ENCODE assay signal across 8 mouse cellular contexts in genomic region chr15:102074876-102075585, GRCm38 (mm10). TPM values are rescaled to one million over a fixed set of nuclear protein-coding genes. Genes with fewer than 3 reads are reported as not detected.
DNase-seq lines count a peak whose midpoint lies in the region; ATAC-seq and TF ChIP-seq lines count a peak whose summit lies in the region.

No protein-coding gene starts in this region.

- TF ChIP-seq POLR2A in heart, adult 2 months (IDR thresholded peaks at IDR 0.05; ENCODE audit: insufficient read depth, low read depth, low read length): no peak
- no peak for TF ChIP-seq POLR2A in CH12.LX (IDR thresholded peaks at IDR 0.05; ENCODE audit: low read depth, low read length)

- no peak for DNase-seq in heart, adult 2 months
- no peak for DNase-seq in heart, adult 9 months (ENCODE audit: low spot score in 2 of 2)
- no peak for DNase-seq in CH12.LX (ENCODE audit: extremely low read depth)
- no peak for DNase-seq in thymus, adult 18-20 months
- no peak for DNase-seq in embryo, embryonic 10 days (ENCODE audit: low spot score)

- TF ChIP-seq EP300 in heart, adult 2 months (IDR thresholded peaks at IDR 0.05; ENCODE audit: insufficient read depth, low read depth, low read length): no peak
- TF ChIP-seq EP300 in CH12.LX (IDR thresholded peaks at IDR 0.05; ENCODE audit: low read length): no peak

- no peaks in the 10 kb centered on the region; the same call in 1 of the 2 replicates for H3K4me1 ChIP-seq in heart, adult 2 months (ENCODE audit: control insufficient read depth, insufficient read depth, low read length)
- H3K4me1 ChIP-seq in CH12.LX (ENCODE audit: control insufficient read depth in 1 of 2, insufficient read depth in 2 of 2): peaks cover 10 to 62% of the 10 kb centered on the region in 2 experiments
- peaks cover 27% of the 10 kb centered on the region for H3K4me1 ChIP-seq in forebrain, embryonic 15.5 days
- peaks cover 59% of the 10 kb centered on the region for H3K4me1 ChIP-seq in liver, embryonic 15.5 days (replicated peaks)

- H3K27me3 ChIP-seq in heart, adult 2 months (ENCODE audit: control insufficient read depth, insufficient read depth, low read length): no peaks in the 10 kb centered on the region
- H3K27me3 ChIP-seq in CH12.LX (replicated peaks): no peaks in the 10 kb centered on the region
- H3K27me3 ChIP-seq in forebrain, embryonic 15.5 days: no peaks in the 10 kb centered on the region
- no peaks in the 10 kb centered on the region for H3K27me3 ChIP-seq in liver, embryonic 15.5 days

- H3K4me3 ChIP-seq in heart, adult 2 months: peak overlapping the region; percentile 88
- peak overlapping the region; percentile 92 to 99 (median 94) for H3K4me3 ChIP-seq in CH12.LX (replicated peaks in 1 of 3; ENCODE audit: low read depth in 2 of 3, low read length in 2 of 3, poor library complexity in 1 of 3)
- peak overlapping the region; percentile 89 for H3K4me3 ChIP-seq in forebrain, embryonic 15.5 days
- peak overlapping the region; percentile 93 for H3K4me3 ChIP-seq in liver, embryonic 15.5 days (replicated peaks)

- in situ Hi-C loops in CH12.LX (cut with MboI; ENCODE audit: low pct_ligation_motif_present, low pct_unique_long_range_greater_than_20kb, low sequenced_read_pairs): loop anchor here (5.0 kb wide), 1 partner anchor 753 kb away; no protein-coding TSS in a partner anchor

- intact Hi-C loops in heart, adult 2 months (cut with DNase I): loop anchor here (10.0 kb wide), 1 partner anchor 600 kb away; the partner anchor contains the start of gene Atp5g2

- peaks cover 7% of the 10 kb centered on the region for H3K36me3 ChIP-seq in heart, adult 2 months (ENCODE audit: control insufficient read depth, insufficient read depth, low read length)
- peaks cover 4 to 26% of the 10 kb centered on the region in 2 experiments for H3K36me3 ChIP-seq in CH12.LX (replicated peaks in 1 of 2; ENCODE audit: control insufficient read depth in 1 of 2, insufficient read depth in 1 of 2, low read length in 1 of 2)
- H3K36me3 ChIP-seq in forebrain, embryonic 15.5 days: no peaks in the 10 kb centered on the region
- H3K36me3 ChIP-seq in liver, embryonic 15.5 days (replicated peaks): peaks cover 9% of the 10 kb centered on the region

- TF ChIP-seq RAD21 in CH12.LX (IDR thresholded peaks at IDR 0.05; ENCODE audit: low read depth, low read length): no peak

- ATAC-seq in forebrain, embryonic 15.5 days (replicated peaks): no peak
- ATAC-seq in liver, embryonic 15.5 days (ENCODE audit: insufficient read depth): no peak
- no peak for ATAC-seq in granulocyte monocyte progenitor cell, adult 5-6 weeks (replicated peaks; ENCODE audit: poor library complexity, severe bottlenecking)

- no peak overlapping the region; the same call in 1 of the 2 replicates for H3K9ac ChIP-seq in heart, adult 2 months (ENCODE audit: low read depth, low read length)
- H3K9ac ChIP-seq in CH12.LX (ENCODE audit: insufficient read depth, low read depth): peak overlapping the region; percentile 92
- peak overlapping the region; percentile 98 for H3K9ac ChIP-seq in forebrain, embryonic 15.5 days (replicated peaks)
- H3K9ac ChIP-seq in liver, embryonic 15.5 days: peak overlapping the region; percentile 94

- peak overlapping the region; percentile 100 for H3K4me2 ChIP-seq in CH12.LX (ENCODE audit: insufficient read depth, low read depth, poor library complexity, severe bottlenecking)
- peak overlapping the region; percentile 88 for H3K4me2 ChIP-seq in forebrain, embryonic 15.5 days (replicated peaks)
- peak overlapping the region; percentile 93 for H3K4me2 ChIP-seq in liver, embryonic 15.5 days

- H3K27ac ChIP-seq in heart, adult 2 months: no peak overlapping the region
- H3K27ac ChIP-seq in CH12.LX (ENCODE audit: insufficient read depth, low read depth): no peak overlapping the region
- H3K27ac ChIP-seq in forebrain, embryonic 15.5 days (replicated peaks): 0 out of 2 replicates have a peak overlapping the region, but pooled peaks have one; percentile 92
- H3K27ac ChIP-seq in liver, embryonic 15.5 days (replicated peaks): peak overlapping the region; percentile 93

- TF ChIP-seq CTCF in heart, adult 2 months (IDR thresholded peaks at IDR 0.05): no peak
- TF ChIP-seq CTCF in CH12.LX (conservative IDR thresholded peaks at IDR 0.05 in 1 of 2, IDR thresholded peaks at IDR 0.05 in 1 of 2; ENCODE audit: low read depth in 2 of 2, low read length in 2 of 2): no peak

- WGBS in heart, adult 2 months: 5% methylated on average over 11 of the region's 11 CpGs
- 9% methylated on average over 11 of the region's 11 CpGs for WGBS in forebrain, embryonic 15.5 days
- 2% methylated on average over 11 of the region's 11 CpGs for WGBS in liver, embryonic 15.5 days (ENCODE audit: insufficient replicate concordance)

- H3K79me2 ChIP-seq in heart, adult 2 months (replicated peaks; ENCODE audit: control insufficient read depth, insufficient read depth, low read length): peaks cover 6% of the 10 kb centered on the region; the same call in 1 of the 2 replicates
- H3K79me2 ChIP-seq in CH12.LX (replicated peaks; ENCODE audit: control insufficient read depth, extremely low read depth, insufficient read depth, poor library complexity, severe bottlenecking): peaks cover 60% of the 10 kb centered on the region

- H3K9me3 ChIP-seq in CH12.LX (replicated peaks; ENCODE audit: low read length): no peaks in the 10 kb centered on the region
- H3K9me3 ChIP-seq in forebrain, embryonic 15.5 days: no peaks in the 10 kb centered on the region
- H3K9me3 ChIP-seq in liver, embryonic 15.5 days (replicated peaks): no peaks in the 10 kb centered on the region

- dilution Hi-C loops in CH12.LX (cut with MboI; ENCODE audit: extremely low pct_ligation_motif_present, extremely low pct_unique_long_range_greater_than_20kb, low sequenced_read_pairs): no loop called here

TF ChIP-seq in CH12.LX, 34 proteins besides CTCF, POLR2A, EP300 and RAD21:
- TF ChIP-seq MYC (IDR thresholded peaks at IDR 0.05; ENCODE audit: low read depth, low read length) (peak; percentile 32; the same call in 1 of the 2 replicates), CHD2 (IDR thresholded peaks at IDR 0.05; ENCODE audit: low read length) (no peak)

RNA-seq across cellular contexts. Expression of gene Eif4b, which starts 1.5 kb away (rescaled TPM):
- total RNA-seq in heart, adult 2 months (2021): 100 to 1,000 TPM; 138 to 177 TPM
- 50.7 and 87.9 TPM in 2 replicates for polyA plus RNA-seq in heart, adult 2 months (2012; rRNA removed)
- total RNA-seq in CH12.LX (2012; rRNA removed): 507 and 555 TPM in 2 replicates
- 492 and 536 TPM in 2 replicates for total RNA-seq in CH12.LX (2014; rRNA removed)
- polyA plus RNA-seq in CH12.LX (2012; ENCODE audit: insufficient read length, low read depth): 652 and 950 TPM in 2 replicates
- polyA plus RNA-seq in forebrain, embryonic 15.5 days (2015; fragmentation: Nextera tagmentation; extraction: Ambion mirVana): 98.9 and 99.5 TPM in 2 replicates
- polyA plus RNA-seq in liver, embryonic 15.5 days (2015; fragmentation: Nextera tagmentation; extraction: Ambion mirVana): 43.5 and 48.3 TPM in 2 replicates
- total RNA-seq in granulocyte monocyte progenitor cell, adult 5-6 weeks (2014; fragmentation: Nextera tagmentation): 244 and 264 TPM in 2 replicates
- total RNA-seq in granulocyte monocyte progenitor cell, adult 5-6 weeks (2017): 450 TPM in 2 replicates

RNA-seq across cellular contexts. Expression of gene Tns2, which starts 25.2 kb away (rescaled TPM):
- total RNA-seq in heart, adult 2 months (2021): 100 to 1,000 TPM; 114 to 130 TPM
- polyA plus RNA-seq in heart, adult 2 months (2012; rRNA removed): 157 and 184 TPM in 2 replicates
- total RNA-seq in CH12.LX (2012; rRNA removed) (0.08 and 0.13 TPM in 2 replicates), CH12.LX (2014; rRNA removed) (not detected in 2 replicates)
- 0.34 and 0.49 TPM in 2 replicates for polyA plus RNA-seq in CH12.LX (2012; ENCODE audit: insufficient read length, low read depth)
- polyA plus RNA-seq in forebrain, embryonic 15.5 days (2015; fragmentation: Nextera tagmentation; extraction: Ambion mirVana): 4.9 and 6.9 TPM in 2 replicates
- 4.7 and 5.4 TPM in 2 replicates for polyA plus RNA-seq in liver, embryonic 15.5 days (2015; fragmentation: Nextera tagmentation; extraction: Ambion mirVana)
- total RNA-seq in granulocyte monocyte progenitor cell, adult 5-6 weeks (2014; fragmentation: Nextera tagmentation): 0.17 TPM in 1 of 2 replicates, not detected in the other
- not detected in 2 replicates for total RNA-seq in granulocyte monocyte progenitor cell, adult 5-6 weeks (2017)

RNA-seq across cellular contexts. Expression of gene Krt18, which starts 47.1 kb away (rescaled TPM):
- 1 to 10 TPM; 2.6 to 2.7 TPM for total RNA-seq in heart, adult 2 months (2021)
- 2.7 and 6.7 TPM in 2 replicates for polyA plus RNA-seq in heart, adult 2 months (2012; rRNA removed)
- 0.13 and 0.21 TPM in 2 replicates for total RNA-seq in CH12.LX (2012; rRNA removed)
- not detected in 2 replicates for total RNA-seq in CH12.LX (2014; rRNA removed)
- polyA plus RNA-seq in CH12.LX (2012; ENCODE audit: insufficient read length, low read depth): not detected in 2 replicates
- polyA plus RNA-seq in forebrain, embryonic 15.5 days (2015; fragmentation: Nextera tagmentation; extraction: Ambion mirVana): 3.5 and 7.6 TPM in 2 replicates
- polyA plus RNA-seq in liver, embryonic 15.5 days (2015; fragmentation: Nextera tagmentation; extraction: Ambion mirVana): 107 and 121 TPM in 2 replicates
- 11.4 and 20.2 TPM in 2 replicates for total RNA-seq in granulocyte monocyte progenitor cell, adult 5-6 weeks (2014; fragmentation: Nextera tagmentation)
- total RNA-seq in granulocyte monocyte progenitor cell, adult 5-6 weeks (2017): 12.4 and 24.9 TPM in 2 replicates

Comparison
In these comparisons a context has a peak if more than half of its experiments do, and no peak if none do; other contexts are left out.
1. H3K27ac ChIP-seq: peak in forebrain, embryonic 15.5 days (single experiment) and liver, embryonic 15.5 days (single experiment); none in heart, adult 2 months (single experiment) and CH12.LX (single experiment).
2. RNA of gene Tns2, which starts 25.2 kb away (polyA plus RNA-seq): 157 to 184 TPM in heart, adult 2 months; 4.7 to 5.4 TPM in liver, embryonic 15.5 days, 4.9 to 6.9 TPM in forebrain, embryonic 15.5 days and 0.34 to 0.49 TPM in CH12.LX; every median in the first group is over 10 times any median in the second.
3. RNA of gene Krt18, which starts 47.1 kb away (polyA plus RNA-seq): 107 to 121 TPM in liver, embryonic 15.5 days; 3.5 to 7.6 TPM in forebrain, embryonic 15.5 days, 2.7 to 6.7 TPM in heart, adult 2 months and not detected in CH12.LX; every median in the first group is over 10 times any median in the second.
4. Peak in every context shown above with its lines, with median percentiles within 50 percentile points of each other: H3K4me3 ChIP-seq and H3K4me2 ChIP-seq.